9 mouse cellular contexts compared by ENCODE assay signal in genomic region chr1:21166762-21167161, GRCm38 (mm10). TPM values are rescaled to one million over a fixed set of nuclear protein-coding genes. Genes with fewer than 3 reads are reported as not detected.
A peak's percentile ranks its signal among the peaks of the same experiment; 100 is the strongest.
DNase-seq lines count a peak whose midpoint lies in the region; ATAC-seq and TF ChIP-seq lines count a peak whose summit lies in the region.
"Had no signal": no experiment of that assay in that cellular context is flagged by ENCODE, and none has a peak within 500 bp of the region (broad histone marks: within the 10 kb centered on the region; RNA-seq: fewer than 3 reads in every experiment).

No protein-coding gene starts in this region.

- 68% methylated on average over 4 of the region's 4 CpGs for WGBS in heart, embryonic 11.5 days (ENCODE audit: insufficient replicate concordance)
- 69% methylated on average over 4 of the region's 4 CpGs for WGBS in heart, postnatal 0 days
- 71% methylated on average over 4 of the region's 4 CpGs for WGBS in liver, postnatal 0 days (ENCODE audit: insufficient replicate concordance)

- no peak for TF ChIP-seq CTCF in heart, postnatal 0 days (IDR thresholded peaks at IDR 0.05; ENCODE audit: low read depth)
- TF ChIP-seq CTCF in liver, postnatal 0 days (IDR thresholded peaks at IDR 0.05; ENCODE audit: low read depth), result no peak

- TF ChIP-seq EP300 in heart, postnatal 0 days (IDR thresholded peaks at IDR 0.05; ENCODE audit: low read depth), result no peak
- no peak for TF ChIP-seq EP300 in liver, postnatal 0 days (IDR thresholded peaks at IDR 0.05; ENCODE audit: low read depth)

- H3K27me3 ChIP-seq in heart, embryonic 11.5 days (ENCODE audit: control insufficient read depth, insufficient read depth, low read length), result no peaks in the 10 kb centered on the region
- H3K27me3 ChIP-seq in heart, postnatal 0 days (ENCODE audit: control insufficient read depth, insufficient read depth, low read length), result no peaks in the 10 kb centered on the region
- 0 out of 2 replicates have a peak, but pooled peaks cover 3% of the 10 kb centered on the region for H3K27me3 ChIP-seq in liver, postnatal 0 days (ENCODE audit: insufficient read depth, low read length)

- H3K27ac ChIP-seq in heart, embryonic 11.5 days (ENCODE audit: low read depth, low read length), result no peak overlapping the region
- no peak overlapping the region for H3K27ac ChIP-seq in ES-E14 (ENCODE audit: insufficient read depth, low read depth, low read length, poor library complexity, severe bottlenecking)
- no peak overlapping the region for H3K27ac ChIP-seq in heart, postnatal 0 days (ENCODE audit: low read depth)
- no peak overlapping the region for H3K27ac ChIP-seq in liver, postnatal 0 days (ENCODE audit: low read depth)
- H3K27ac ChIP-seq: macrophage had no signal

- no peaks in the 10 kb centered on the region for H3K36me3 ChIP-seq in heart, embryonic 11.5 days (ENCODE audit: control insufficient read depth, insufficient read depth, low read length)
- H3K36me3 ChIP-seq in ES-E14 (ENCODE audit: control insufficient read depth, insufficient read depth, low read length, poor library complexity, severe bottlenecking), result no peaks in the 10 kb centered on the region
- no peaks in the 10 kb centered on the region for H3K36me3 ChIP-seq in heart, postnatal 0 days (replicated peaks; ENCODE audit: control insufficient read depth, insufficient read depth, low read length)
- no peaks in the 10 kb centered on the region for H3K36me3 ChIP-seq in liver, postnatal 0 days (replicated peaks; ENCODE audit: insufficient read depth, low read length)

- H3K4me2 ChIP-seq in heart, embryonic 11.5 days, result peak overlapping the region; percentile 74
- H3K4me2 ChIP-seq in heart, postnatal 0 days (ENCODE audit: low read depth, low read length), result peak overlapping the region; percentile 61
- H3K4me2 ChIP-seq in liver, postnatal 0 days (ENCODE audit: low read depth, low read length), result peak overlapping the region; percentile 71

- no peak for DNase-seq in heart, postnatal 10 days
- DNase-seq in ES-E14 (ENCODE audit: low read depth, low spot score), result no peak
- no peak for DNase-seq in heart, postnatal 0 days (ENCODE audit: low spot score)
- DNase-seq in liver, postnatal 0 days, result no peak
- no peak for DNase-seq in frontal cortex, postnatal 14 days (ENCODE audit: low spot score in 2 of 2)
- DNase-seq in gastrocnemius, adult 8-10 months (ENCODE audit: low spot score in 2 of 2), result no peak

- ATAC-seq in heart, embryonic 11.5 days (replicated peaks; ENCODE audit: insufficient number of reproducible peaks, low FRiP score, low TSS enrichment), result no peak
- ATAC-seq in heart, postnatal 0 days (ENCODE audit: insufficient read depth, low read depth), result peak; percentile 44; the same call in 1 of the 2 replicates
- ATAC-seq in liver, postnatal 0 days, result peak; percentile 18; the same call in 1 of the 2 replicates
- no peak for ATAC-seq in activated CD4-positive, CD25-positive, alpha-beta regulatory T cell, adult 4 months

- intact Hi-C loops in heart, postnatal 10 days (cut with DNase I), result loop anchor here (2.0 to 5.0 kb wide), 4 partner anchors 51 to 1101 kb away; partner anchors contain the start of gene Tmem14a

- no peaks in the 10 kb centered on the region for H3K4me1 ChIP-seq in heart, embryonic 11.5 days (ENCODE audit: control insufficient read depth, insufficient read depth, low read length)
- no peaks in the 10 kb centered on the region for H3K4me1 ChIP-seq in ES-E14 (ENCODE audit: control insufficient read depth in 2 of 2, insufficient read depth in 2 of 2, low read length in 2 of 2, poor library complexity in 1 of 2)
- 0 out of 2 replicates have a peak, but pooled peaks cover 6% of the 10 kb centered on the region for H3K4me1 ChIP-seq in heart, postnatal 0 days (ENCODE audit: control insufficient read depth, insufficient read depth)
- no peaks in the 10 kb centered on the region for H3K4me1 ChIP-seq in liver, postnatal 0 days (ENCODE audit: insufficient read depth)

- peak overlapping the region; percentile 65 for H3K9ac ChIP-seq in heart, embryonic 11.5 days (ENCODE audit: low read depth, low read length)
- H3K9ac ChIP-seq in ES-E14 (ENCODE audit: insufficient read depth, low read depth, low read length, poor library complexity, severe bottlenecking), result no peak overlapping the region
- no peak overlapping the region for H3K9ac ChIP-seq in heart, postnatal 0 days (replicated peaks; ENCODE audit: low read depth, low read length)
- H3K9ac ChIP-seq in liver, postnatal 0 days (replicated peaks), result no peak overlapping the region

- no peaks in the 10 kb centered on the region for H3K9me3 ChIP-seq in heart, embryonic 11.5 days (replicated peaks; ENCODE audit: control insufficient read depth, low read length)
- no peaks in the 10 kb centered on the region for H3K9me3 ChIP-seq in ES-E14 (ENCODE audit: control insufficient read depth, insufficient read depth, low read depth, low read length)
- H3K9me3 ChIP-seq in heart, postnatal 0 days (replicated peaks; ENCODE audit: control insufficient read depth, low read length), result no peaks in the 10 kb centered on the region
- H3K9me3 ChIP-seq in liver, postnatal 0 days (ENCODE audit: low read length), result no peaks in the 10 kb centered on the region

- in situ Hi-C loops in ES-E14 (cut with MboI; ENCODE audit: low sequenced_read_pairs in 2 of 2, unreplicated experiment in 2 of 2), result loop anchor here (10.0 kb wide), 1 partner anchor 232 kb away; no protein-coding TSS in a partner anchor

- peak overlapping the region; percentile 43 for H3K4me3 ChIP-seq in heart, embryonic 11.5 days (ENCODE audit: low read depth, low read length)
- H3K4me3 ChIP-seq in ES-E14 (ENCODE audit: insufficient read depth in 1 of 2, low read depth in 1 of 2, low read length in 2 of 2, poor library complexity in 1 of 2, severe bottlenecking in 1 of 2), result peak overlapping the region; percentile 45 to 49; a peak in 3 of 4 replicates
- peak overlapping the region; percentile 43 for H3K4me3 ChIP-seq in heart, postnatal 0 days (ENCODE audit: low read depth, low read length)
- H3K4me3 ChIP-seq in liver, postnatal 0 days (ENCODE audit: low read depth, low read length), result peak overlapping the region; percentile 34

TF ChIP-seq in ES-E14, 5 proteins besides CTCF, POLR2A, EP300 and RAD21:
- TF ChIP-seq ZNF384 (IDR thresholded peaks at IDR 0.05; ENCODE audit: low read depth, low read length) (no peak), MAFK (IDR thresholded peaks at IDR 0.05; ENCODE audit: insufficient read depth, low read depth, low read length) (no peak), ZC3H11A (IDR thresholded peaks at IDR 0.05; ENCODE audit: borderline replicate concordance, low read depth, low read length) (no peak), HCFC1 (IDR thresholded peaks at IDR 0.05; ENCODE audit: borderline replicate concordance, insufficient read depth, low read length) (no peak), CHD2 (IDR thresholded peaks at IDR 0.05; ENCODE audit: low read depth, low read length) (no peak)

RNA-seq across cellular contexts. Expression of gene Tmem14a, which starts 51.6 kb away (rescaled TPM):
- polyA plus RNA-seq in heart, embryonic 11.5 days (2014; fragmentation: Nextera tagmentation; extraction: Ambion mirVana), result 9.7 and 12.5 TPM in 2 replicates
- 1 to 10 TPM; 3.1 to 4.6 TPM for total RNA-seq in heart, postnatal 10 days (2021)
- 5.7 and 5.8 TPM in 2 replicates for total RNA-seq in ES-E14 (2012; rRNA removed)
- 1.5 and 10.4 TPM in 2 replicates for total RNA-seq in heart, postnatal 0 days (2014; rRNA removed; ENCODE audit: low replicate concordance)
- polyA plus RNA-seq in heart, postnatal 0 days (2015; fragmentation: Nextera tagmentation; extraction: Ambion mirVana), result 9.1 and 10.6 TPM in 2 replicates
- polyA plus RNA-seq in liver, postnatal 0 days (2015; fragmentation: Nextera tagmentation; extraction: Ambion mirVana), result 1.7 and 1.9 TPM in 2 replicates
- 1 to 10 TPM; 2.2 to 3.7 TPM for polyA plus RNA-seq in activated CD4-positive, CD25-positive, alpha-beta regulatory T cell, adult 4 months (2017; shearing (Covaris generic))
- 1 to 10 TPM in 2 of 4 experiments, under 1 TPM in 2; 0.73 to 1.5 (median 1.0) TPM for total RNA-seq in gastrocnemius, adult 8-10 months (2022)

Comparison
In these comparisons a context has a peak if more than half of its experiments do, and no peak if none do; other contexts are left out.
1. ATAC-seq: peak in heart, postnatal 0 days (single experiment) and liver, postnatal 0 days (single experiment); none in heart, embryonic 11.5 days (single experiment) and activated CD4-positive, CD25-positive, alpha-beta regulatory T cell, adult 4 months (single experiment).
2. Peak in every context shown above with its lines, with median percentiles within 50 percentile points of each other: H3K4me2 ChIP-seq and H3K4me3 ChIP-seq.